Mouse (Mus musculus) heart, adult 18-20 months (tissue): ENCODE results near the gene Tln1. TPM values are rescaled to one million over a fixed set of nuclear protein-coding genes. Genes with fewer than 3 reads are reported as not detected.
"Not testable (repeated sequence)": the region's sequence is repeated elsewhere in the genome, so short reads cannot be mapped to it uniquely, and the experiment has no call there.

Experiments used
- DNase-seq, 2 experiments: peaks; one replicate each; pipeline ENCODE4 v3.0.0; 2021 to 2022; ENCODE audit warnings: mixed read lengths in 1 of 2
- long read RNA-seq, 2 experiments: library from polyadenylated mRNA; stranded (forward); transcript quantifications; one replicate each; pipeline ENCODE4 v2.0.0; 2021
- total RNA-seq, 2 experiments: library from RNA; stranded (reverse); gene quantifications; 2 replicates each; pipeline ENCODE4 v1.2.3; 2021

The Tln1 gene
- 100 to 1,000 TPM in 1 of 2 experiments, 10 to 100 TPM in 1; 98.2 to 111 TPM for total RNA-seq
- long read RNA-seq, experiment 1, full-length matches to known transcripts = 13 of 54 reads
- long read RNA-seq, experiment 1, partial matches to known transcripts = 39 of 54 reads
- long read RNA-seq, experiment 1, other reads (novel, unspliced or antisense) = 2 of 54 reads
- long read RNA-seq, experiment 2, full-length matches to known transcripts = 9 of 37 reads
- long read RNA-seq, experiment 2, partial matches to known transcripts = 26 of 37 reads
- long read RNA-seq, experiment 2, other reads (novel, unspliced or antisense) = 2 of 37 reads

DNA sequence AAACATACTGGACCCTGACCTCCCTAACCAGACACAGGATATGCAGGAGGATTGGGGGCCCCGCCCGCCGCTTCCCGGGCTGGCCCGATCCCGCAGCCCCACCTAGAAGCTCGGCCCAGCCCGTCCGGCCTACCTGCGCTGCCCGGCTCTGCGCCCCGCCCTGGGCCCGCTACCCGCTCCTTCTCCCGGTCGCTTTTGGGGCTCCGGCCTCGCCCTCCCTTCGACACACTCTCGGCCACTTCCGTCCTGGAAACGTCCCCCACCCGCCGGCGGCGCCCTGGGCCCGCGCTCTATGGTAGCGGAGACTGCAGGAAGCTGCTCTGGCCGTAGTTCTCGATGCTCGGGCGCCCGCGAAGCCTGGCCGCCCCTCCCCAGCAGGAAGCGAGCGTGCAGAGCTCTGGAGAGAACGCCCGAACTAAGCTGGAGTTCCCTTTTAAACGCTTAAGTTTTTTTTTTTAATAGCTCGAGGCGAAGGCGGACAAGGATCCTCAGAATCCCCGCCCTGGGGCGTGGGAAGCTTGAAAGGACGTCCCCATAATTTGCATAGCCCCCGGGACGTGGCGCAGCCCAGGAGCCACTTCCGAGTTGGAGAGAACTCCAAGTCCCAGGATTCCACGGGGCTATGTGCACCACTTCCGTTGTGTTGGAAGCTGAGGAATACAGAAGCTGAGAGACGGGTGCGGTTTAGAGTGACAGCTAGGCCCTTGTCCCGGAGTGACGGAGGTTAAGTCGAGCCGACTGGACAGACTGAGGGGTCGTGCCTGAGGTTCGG is at the start of gene Tln1, which contains the start of gene Creb3:
Gene Tln1, minus strand, starts transcription at position 695 of the 772 bp plus-strand sequence.
Gene Creb3, plus strand, starts transcription at position 336 of the 772 bp plus-strand sequence.
- DNase-seq = peak; percentile 97 to 98

GRCm38 (mm10) chr4:43604751-43605685 is 42.5 kb upstream of the Tln1 start:
- DNase-seq = no peak

DNA sequence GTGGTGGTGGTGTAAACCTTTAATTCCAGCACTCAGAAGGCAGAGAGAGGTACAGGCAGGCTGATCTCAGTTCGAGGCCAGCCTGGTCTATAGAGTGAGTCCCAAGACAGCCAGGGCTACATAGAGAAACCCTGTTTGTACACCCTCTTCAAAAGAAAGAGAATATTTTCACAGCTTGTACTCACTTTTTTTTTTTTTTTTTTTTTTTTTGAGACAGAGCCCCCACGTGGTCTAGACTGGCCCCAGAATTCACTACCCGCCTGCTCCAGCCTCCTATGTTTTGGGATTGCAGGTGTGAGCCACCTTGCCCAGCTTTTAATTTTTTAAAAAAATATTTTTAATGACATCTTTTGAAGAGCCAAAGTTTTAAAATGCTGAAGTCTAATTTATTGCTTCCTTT is 41.6 kb upstream of the Tln1 start:
- no peak for DNase-seq

GRCm38 (mm10) chr4:43600195-43600934 is 37.9 kb upstream of the Tln1 start:
- no peak for DNase-seq

GRCm38 (mm10) chr4:43598650-43599380 is 36.3 kb upstream of the Tln1 start:
- DNase-seq = no peak

DNA sequence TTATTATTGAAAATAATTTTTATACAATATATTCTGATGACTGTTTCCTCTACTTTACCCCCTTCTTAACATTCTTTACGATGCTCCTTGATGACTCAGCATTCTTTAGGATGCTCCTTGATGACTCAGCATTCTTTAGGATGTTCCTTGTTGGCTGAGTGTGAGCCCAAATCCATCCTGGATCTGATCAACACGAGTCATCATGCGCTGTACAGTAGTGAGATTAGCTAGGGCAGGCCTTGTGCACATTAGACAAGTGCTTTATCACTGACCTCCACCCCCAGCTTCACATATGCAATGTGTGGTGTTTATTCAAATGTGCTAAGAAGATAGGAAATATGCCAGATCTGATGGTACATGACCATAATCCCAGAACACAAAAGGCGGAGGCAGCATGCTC is 35.7 kb upstream of the Tln1 start:
- DNase-seq = no peak

GRCm38 (mm10) chr4:43596597-43596996 is 34.1 kb upstream of the Tln1 start:
- DNase-seq = not testable (repeated sequence)

GRCm38 (mm10) chr4:43593453-43593852 is 31.0 kb upstream of the Tln1 start:
- DNase-seq = no peak

GRCm38 (mm10) chr4:43591961-43592360 is 29.5 kb upstream of the Tln1 start:
- no peak for DNase-seq

DNA sequence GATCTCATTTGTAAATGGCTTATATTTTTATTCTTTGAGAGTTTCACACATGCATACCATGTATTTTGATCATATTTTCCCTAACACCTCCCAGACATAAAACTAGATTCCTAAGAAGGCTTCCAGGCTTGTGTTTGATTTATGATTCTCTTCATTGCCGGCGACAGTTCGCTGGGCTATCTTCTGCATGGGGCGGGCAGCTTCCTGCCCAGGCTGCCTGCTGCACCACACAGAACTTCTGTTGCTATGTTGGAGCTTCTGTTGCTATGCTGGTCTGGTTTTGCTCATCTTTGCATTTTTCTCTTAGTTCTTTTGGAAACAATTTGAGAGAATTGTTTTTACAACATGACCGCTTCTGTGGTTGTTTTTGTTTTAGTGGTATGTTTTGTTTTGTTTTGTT is 29.1 kb upstream of the Tln1 start:
- no peak for DNase-seq

DNA sequence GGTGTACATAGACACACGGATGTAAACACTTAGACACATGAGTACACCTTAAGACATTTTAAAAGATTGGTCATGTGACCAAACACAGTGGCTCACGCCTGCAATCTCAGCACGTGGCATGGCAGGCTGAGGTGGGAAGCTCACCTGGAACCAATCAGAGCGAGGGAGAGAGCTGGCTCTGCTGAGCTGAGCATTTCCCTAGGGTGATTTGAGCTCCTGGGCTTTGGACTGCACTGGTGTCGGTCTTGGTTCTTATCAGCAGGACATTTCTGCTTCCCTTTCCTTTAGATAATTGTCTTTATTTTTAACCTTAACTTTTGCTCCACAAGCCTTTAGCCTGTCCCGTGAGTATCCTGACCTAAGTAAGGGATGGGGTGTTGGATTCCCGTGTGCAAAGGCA is 25.2 kb upstream of the Tln1 start:
- peak; percentile 30 to 73 for DNase-seq

DNA sequence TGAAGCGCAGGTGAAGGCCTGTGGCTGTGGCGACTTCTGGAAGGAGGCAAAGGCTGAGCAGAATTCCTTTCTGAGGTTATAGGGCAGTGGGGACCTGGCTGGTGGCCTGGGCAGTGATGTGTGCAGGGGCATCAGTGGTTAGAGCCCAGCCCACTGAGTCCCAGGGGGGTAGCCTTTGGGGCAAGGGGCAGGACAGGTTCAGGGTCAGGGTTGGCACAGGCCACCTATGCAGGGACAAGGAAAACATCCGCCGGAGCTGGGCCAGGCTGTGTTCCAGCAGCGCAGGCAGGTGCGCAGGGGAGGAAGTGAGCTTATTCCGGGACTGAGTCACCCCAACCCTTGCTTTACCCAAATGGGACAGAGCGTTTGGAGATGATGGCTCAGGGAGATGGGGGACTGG is 23.9 kb upstream of the Tln1 start:
- peak; percentile 61 to 86 for DNase-seq

DNA sequence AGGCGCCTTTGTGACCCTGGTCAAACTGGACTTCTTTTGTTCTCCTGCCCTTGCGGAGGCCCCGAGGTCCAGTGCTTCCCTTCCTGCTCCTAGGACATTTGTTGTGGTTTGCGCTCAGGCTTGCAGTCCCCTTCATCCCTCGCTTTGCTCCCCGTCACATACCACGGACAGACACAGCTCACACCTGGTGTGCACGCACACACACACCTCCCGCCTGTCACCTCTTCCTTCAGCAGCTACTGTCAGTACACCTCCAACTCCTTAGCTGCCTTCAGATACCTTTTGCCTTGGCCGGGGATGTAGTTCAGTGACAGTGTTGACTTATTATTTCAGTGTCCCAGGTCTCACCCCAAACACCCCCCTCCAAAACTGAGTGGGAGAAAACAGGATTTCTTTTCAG is 23.2 kb upstream of the Tln1 start:
- no peak for DNase-seq

DNA sequence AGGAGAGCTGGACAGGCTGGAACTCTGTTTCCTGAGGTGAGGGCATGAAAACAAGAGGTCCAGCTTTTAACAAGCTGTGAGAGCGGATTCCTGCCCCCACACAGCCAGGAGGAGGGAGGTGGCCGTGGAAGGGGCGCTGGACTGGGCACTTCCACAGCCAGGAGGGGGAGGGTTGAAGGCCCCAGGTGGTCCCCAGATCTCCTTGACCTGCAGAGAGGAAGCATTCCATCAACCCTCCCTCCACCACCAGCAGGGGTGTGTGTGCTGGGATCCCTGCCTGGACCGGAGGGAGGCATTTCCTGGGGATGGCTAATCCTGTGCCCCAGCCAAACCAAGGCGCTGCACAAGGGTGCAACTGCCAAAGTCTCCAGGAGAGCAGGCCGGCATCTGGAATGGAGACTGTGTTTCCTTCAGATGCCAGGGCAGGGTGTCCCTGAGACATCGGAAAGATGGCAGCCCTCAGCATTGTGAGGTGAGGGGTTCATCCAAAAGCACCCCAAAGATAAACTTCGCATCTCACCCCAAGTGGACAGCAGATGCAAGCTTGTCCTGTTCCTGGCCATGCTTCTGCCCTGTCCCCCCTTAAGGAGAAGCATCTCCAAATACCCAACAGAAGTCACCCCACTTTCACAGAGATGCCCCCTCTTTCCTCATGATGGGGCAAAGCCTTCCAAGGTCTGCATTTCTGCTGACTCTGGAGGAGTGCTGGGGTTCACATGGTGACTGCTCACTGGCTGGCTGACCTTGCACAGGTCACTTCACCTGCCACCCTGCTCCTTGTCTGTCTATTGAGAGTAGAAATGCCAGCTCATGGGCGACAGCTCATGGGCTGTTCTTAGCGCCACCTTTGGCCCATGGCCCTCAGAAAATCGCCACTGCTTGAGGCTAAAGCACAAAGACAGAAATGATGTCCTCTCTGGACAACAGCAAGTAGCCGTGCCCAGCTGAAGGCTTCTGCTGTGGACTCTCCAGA is 22.2 kb upstream of the Tln1 start, which contains the start of gene Msmp:
Gene Msmp, minus strand, starts transcription at position 51 of the 973 bp plus-strand sequence.
- peak; percentile 36 to 68 for DNase-seq

DNA sequence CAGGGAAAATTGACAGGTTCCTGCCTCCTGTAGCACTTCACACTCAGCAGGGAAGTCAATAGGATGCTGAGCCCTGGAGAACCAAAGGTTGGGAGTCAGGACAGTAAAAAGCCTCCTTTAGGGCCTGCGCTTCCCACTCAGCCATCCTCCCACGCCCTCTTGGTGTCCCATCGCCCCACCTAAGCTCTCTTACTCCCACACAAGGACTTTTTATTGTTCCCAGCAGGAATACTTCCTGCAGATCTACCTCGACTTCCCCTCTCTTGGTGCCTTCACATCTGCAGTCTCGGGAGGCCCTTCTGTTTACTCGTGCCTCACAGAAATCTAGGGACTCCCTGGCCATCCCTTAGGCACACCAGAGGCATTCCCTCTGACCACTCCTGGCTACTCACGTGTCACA is 20.9 kb upstream of the Tln1 start:
- DNase-seq = peak in 1 of 2 experiments; percentile 12

DNA sequence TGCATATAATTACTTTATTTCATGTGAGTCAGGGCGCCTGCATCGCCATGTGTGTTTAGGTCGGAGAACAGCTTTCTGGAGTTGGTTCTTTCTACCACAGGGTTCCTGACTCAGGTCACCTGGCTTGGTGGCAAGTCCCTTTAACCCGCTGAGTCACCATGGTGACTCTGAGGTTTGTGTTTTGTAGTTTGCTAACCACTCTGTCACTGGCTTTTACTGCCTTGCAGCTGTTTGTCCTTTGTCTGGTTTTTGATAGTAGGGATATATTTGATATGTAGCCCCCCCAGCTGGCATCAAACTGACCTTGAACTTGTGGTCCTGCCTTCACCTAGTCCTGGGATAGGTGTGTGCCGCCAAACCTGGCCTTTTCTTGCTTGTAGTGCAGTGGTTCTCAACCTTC is 19.8 kb upstream of the Tln1 start:
- DNase-seq = no peak

GRCm38 (mm10) chr4:43581381-43581780 is 18.9 kb upstream of the Tln1 start:
- DNase-seq = no peak

DNA sequence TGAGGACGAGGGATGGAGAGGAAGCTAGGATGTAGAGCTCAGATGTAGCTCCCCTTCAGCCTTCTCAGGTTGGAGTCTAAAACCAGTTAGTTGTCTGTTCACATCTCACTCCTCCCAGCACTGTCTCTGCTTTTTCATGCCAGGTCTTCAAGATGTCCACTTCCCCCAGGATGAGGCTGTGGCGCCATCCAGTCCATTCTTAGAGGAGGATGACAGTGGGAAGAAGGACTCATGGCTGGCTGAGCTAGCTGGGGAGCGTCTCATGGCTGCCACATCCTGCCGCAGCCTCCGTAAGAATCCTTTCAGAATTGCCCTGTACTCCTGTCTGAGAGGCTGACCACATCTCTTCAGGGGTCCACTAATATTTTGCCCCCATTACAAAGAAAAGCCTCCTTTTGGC is 18.2 kb upstream of the Tln1 start:
- no peak for DNase-seq

DNA sequence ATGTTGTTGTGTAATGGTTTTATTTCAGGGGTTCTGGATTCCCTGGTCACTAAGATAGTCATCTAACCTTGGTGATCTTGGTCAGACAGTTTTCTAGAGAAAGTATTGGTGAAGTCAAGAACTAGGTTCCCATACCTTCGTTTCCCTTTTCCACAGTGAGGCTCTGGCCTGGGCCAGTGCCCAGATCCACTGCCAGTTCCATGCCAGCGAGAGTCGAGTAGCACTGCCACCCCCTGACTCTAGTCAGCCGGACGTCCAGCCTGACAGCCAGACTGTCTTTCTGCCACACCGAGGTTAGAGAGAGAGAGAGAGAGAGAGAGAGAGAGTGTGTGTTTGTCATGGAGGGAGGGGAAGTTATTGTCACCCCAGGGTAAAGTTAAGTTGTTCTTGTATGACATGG is 17.2 kb upstream of the Tln1 start:
- DNase-seq = no peak

- peak in 1 of 2 experiments; percentile 15 for DNase-seq
Measured at GRCm38 (mm10) chr4:43579256-43579655, 16.8 kb upstream of the Tln1 start.
